Mouse (Mus musculus): ENCODE measurements around the gene Nfia.

The Nfia gene

GRCm38 (mm10) chr4:98089985-98090384 is 317.5 kb downstream of the Nfia start:
- DNase-seq, result peak; percentile 72

DNA sequence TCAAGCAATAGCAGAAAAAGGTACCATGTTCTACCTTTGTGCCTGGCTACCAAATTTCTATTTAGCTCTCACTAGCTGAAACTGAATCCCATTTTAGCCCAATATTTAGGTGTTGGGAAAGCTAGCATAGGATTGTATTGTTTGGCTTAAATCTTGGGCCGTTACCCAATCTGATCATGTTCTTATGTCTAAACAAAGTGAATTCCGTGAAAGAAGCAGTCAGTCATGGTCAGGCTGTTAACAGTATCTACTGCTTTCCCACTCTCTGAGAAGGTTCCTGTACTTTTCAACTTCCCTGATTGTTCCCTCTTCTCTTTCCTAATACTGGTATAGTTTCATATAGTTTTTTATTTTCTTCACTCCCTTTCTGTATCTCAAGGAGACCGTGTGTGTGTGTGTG is 318.1 kb downstream of the Nfia start:
- no peak for DNase-seq

- DNase-seq, result peak; percentile 75
Observed at GRCm38 (mm10) chr4:98091368-98091827, 318.9 kb downstream of the Nfia start.

DNA sequence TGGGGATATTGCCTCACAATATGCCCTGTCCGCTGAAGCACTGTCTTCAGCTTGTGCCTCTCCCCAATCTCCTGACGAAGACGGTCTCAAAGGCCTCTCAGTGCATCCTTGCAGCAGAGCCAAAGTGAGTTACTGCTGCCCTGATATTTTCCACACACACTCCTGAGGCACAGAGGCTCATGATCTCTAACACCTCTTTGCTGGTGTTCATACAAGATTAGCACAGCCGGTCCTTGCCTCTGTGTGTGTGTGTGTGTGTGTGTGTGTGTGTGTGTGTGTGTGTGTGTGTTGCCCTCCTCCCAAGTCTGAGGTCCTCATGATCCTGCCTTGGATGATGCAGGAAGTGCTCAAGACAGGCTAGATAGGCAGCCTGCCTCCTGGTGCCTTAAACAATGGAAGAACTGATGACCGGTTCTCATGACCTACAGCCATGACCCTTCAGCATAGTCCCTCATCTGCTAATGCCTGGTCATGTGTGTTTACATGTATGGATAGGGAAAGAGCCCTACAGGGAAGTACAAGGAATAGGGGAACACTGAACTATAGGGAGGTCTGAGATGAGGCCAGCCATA is 319.5 kb downstream of the Nfia start:
- DNase-seq, result no peak

DNA sequence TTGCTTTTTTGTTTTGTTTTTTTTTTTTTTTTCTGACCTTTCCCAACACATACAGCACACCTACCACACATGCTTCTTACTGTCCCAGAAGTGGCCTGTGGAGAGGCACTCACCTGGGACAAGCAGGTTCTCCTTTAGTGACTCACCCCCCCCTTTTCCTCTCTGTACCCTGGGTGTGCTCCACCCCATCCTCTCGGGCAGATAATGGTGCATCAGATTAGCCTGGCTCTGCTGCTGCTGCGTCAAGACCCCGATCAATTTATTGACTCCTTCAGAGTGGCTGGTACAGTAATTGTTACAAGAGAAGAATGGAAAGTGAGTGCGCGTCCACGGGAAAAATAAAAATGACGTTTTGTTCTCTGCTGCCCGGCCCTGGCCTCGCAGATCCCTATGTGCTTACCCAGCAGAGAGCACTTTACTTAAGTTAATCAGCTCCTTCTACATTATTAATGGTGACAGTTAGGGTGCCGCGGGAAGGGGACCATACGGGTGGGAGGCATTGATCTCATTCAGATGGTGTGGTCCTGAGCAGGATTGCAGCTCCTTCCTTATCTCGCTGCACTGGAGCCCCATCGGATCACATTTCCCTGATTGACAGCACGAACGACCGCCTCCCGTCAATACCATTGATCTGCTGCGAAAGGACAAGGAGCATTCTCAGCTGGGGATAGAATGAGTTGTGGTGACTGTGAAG is 321.7 kb downstream of the Nfia start:
- DNase-seq, result no peak

DNA sequence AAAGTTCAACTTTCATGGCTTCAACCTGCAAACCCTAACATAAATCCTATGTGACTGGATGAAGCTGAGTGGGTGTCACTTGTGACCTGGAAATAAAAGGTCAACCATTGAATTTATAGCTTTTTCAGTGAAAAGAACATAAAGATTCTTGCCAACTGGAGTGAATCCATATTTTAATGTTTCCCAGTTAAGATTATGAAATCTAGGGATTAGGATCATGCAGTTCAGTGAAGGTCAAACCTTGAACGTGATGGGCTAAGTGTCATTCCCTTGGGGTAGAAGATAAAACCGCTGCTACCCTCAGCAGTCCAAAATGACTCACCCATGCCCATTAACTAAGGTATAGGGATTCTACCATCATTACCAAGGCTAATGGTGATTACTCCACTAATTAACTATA is 322.5 kb downstream of the Nfia start:
- DNase-seq, result no peak

DNA sequence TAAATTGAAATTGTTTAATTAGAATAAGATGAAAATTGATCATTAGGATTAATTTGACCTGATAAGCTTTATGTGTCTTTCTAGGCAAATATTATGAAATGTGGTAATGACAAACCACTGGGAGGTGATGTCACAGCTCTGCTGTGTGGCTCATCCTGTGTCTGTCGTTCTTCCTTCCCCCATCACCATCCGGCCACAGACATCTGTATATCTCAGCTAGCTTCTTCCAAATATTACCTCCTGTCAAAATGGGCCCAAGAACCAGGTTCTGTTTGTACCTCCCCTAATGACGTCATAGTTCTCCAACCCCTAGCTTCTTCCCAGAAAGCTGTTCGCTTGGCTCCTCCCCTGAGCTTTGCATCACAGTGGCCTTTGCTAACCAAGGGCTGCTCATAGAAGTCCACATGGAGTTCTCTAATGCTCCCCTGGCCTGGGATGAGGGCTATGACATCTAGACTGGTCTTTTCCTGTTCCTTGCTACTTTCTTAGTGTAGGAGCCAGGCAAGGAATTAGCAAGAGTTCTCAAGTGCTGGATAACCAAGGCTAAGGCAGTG is 324.6 kb downstream of the Nfia start:
- peak; percentile 32 for DNase-seq

- no peak for DNase-seq
Observed at GRCm38 (mm10) chr4:98098663-98099062, 326.1 kb downstream of the Nfia start.

DNA sequence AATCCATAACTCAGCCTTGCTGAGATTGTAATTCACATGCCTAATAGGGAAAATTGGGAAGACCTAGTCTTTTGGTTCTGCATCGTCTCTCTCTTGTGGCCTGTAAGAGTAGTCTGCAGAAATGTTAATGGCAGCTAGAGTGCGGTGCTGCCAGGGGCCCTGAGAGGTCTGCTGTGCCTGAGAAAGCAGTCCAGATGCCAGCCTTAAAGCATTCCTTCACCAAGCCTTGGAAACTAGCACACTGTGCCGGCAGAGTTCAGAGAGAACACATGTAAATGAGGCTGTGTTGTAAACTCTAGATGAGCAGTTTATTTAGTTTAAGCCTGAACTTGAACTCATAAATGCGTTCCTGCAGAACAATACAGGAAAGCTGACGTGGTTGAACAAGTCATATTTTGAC is 326.9 kb downstream of the Nfia start:
- DNase-seq, result no peak

GRCm38 (mm10) chr4:98101153-98102096 is 328.9 kb downstream of the Nfia start:
- no peak for DNase-seq

- peak; percentile 60 for DNase-seq
Observed at GRCm38 (mm10) chr4:98102625-98103336, 330.2 kb downstream of the Nfia start.

GRCm38 (mm10) chr4:98103337-98103666 is 330.8 kb downstream of the Nfia start:
- DNase-seq, result no peak

- DNase-seq, result peak; percentile 63
Observed at GRCm38 (mm10) chr4:98104161-98104560, 331.6 kb downstream of the Nfia start.

GRCm38 (mm10) chr4:98104911-98105702 is 332.6 kb downstream of the Nfia start:
- no peak for DNase-seq

DNA sequence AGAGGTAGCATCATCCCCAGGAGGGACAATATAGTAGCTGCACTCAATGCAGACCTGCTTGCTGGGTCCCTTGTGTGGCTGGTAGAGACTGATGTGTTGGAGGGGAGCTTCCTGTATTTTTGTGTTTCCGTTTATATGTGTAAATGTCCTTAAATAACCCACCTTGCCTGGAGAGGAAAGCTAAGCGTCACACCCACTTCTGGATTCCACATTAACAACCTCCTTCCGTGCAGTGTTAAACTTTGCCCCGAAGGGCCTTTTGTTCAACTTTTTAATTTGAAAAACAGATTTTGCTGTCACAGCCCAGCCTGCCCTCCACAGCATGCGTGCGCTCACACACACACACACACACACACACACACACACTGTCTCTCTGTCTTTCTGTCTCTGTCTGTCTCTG is 333.4 kb downstream of the Nfia start:
- peak; percentile 29 for DNase-seq

- DNase-seq, result no peak
Observed at GRCm38 (mm10) chr4:98106445-98107092, 334.0 kb downstream of the Nfia start.

DNA sequence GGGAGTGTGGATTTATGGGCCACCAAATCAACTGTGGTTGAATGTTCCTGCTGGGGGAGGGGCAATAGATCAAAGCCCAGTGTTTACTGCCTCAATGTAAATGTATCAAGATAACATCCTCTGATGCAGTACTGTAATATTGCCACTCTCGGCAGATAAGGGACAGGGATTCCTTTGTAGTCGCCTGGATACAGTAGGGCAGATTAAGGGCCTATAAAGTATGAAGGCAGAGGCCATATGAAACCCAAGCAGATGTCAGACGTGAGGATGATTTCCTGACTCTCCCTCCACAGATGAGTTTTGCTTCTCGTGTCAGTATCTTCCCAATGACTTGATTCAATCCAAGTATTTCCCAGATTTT is 334.5 kb downstream of the Nfia start:
- DNase-seq, result no peak

- DNase-seq, result no peak
Observed at GRCm38 (mm10) chr4:98107936-98108675, 335.6 kb downstream of the Nfia start.

GRCm38 (mm10) chr4:98108676-98109016 is 336.1 kb downstream of the Nfia start:
- peak; percentile 60 for DNase-seq

DNA sequence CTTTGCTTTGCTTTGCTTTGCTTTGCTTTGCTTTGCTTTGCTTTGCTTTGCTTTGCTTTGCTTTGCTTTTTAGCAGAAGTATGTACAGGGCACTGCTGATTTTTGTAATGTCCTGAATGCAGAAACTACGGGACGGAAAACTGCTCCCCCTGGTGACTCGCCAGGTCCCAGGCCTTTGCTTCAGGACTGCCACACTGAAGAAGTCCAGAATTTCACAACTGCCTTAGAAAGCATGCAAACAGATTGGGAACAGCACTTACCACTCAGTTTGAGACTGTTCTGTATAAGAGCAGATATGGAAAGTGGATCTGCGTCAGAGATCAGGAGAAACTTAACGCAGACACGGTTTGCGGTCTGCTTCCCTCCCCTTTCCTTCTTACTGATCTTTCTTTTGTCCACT is 336.5 kb downstream of the Nfia start:
- DNase-seq, result peak; percentile 90

GRCm38 (mm10) chr4:98109911-98110310 is 337.4 kb downstream of the Nfia start:
- DNase-seq, result no peak
